Mouse (Mus musculus) bone marrow macrophage, adult 2 months (primary cell): Measurements from ENCODE around the gene Flt4.
"Not testable (repeated sequence)": the region's sequence is repeated elsewhere in the genome, so short reads cannot be mapped to it uniquely, and the experiment has no call there.

Source experiments
- CTCF ChIP-seq: IDR thresholded peaks from 2 replicates; pipeline ENCODE4 v1.5.1; 2012; ENCODE audit warnings: low read depth, mild to moderate bottlenecking, low read length, moderate library complexity
- POLR2A ChIP-seq: IDR thresholded peaks from 2 replicates; pipeline ENCODE4 v1.6.1; 2012; ENCODE audit warnings: mild to moderate bottlenecking, low read depth, low read length, borderline replicate concordance

- not testable (repeated sequence) for TF ChIP-seq CTCF, POLR2A
Measured at GRCm38 (mm10) chr11:49609868-49610824, 1.1 kb downstream of the Flt4 start.
